Mouse (Mus musculus) adrenal gland, postnatal 14 days (tissue): ENCODE measurements at regions not wholly inside any gene's neighbourhood (a gene's known extent, or its start where the extent isn't known, plus 50 kb on each side); places are given as distances from the start of the nearest gene placed in this dataset.
"Not testable (repeated sequence)": the region's sequence is repeated elsewhere in the genome, so short reads cannot be mapped to it uniquely, and the experiment has no call there.

Experiments used
- DNase-seq: peaks from one replicate; pipeline ENCODE4 v3.0.0; 2021; ENCODE audit warnings: mixed read lengths

DNA sequence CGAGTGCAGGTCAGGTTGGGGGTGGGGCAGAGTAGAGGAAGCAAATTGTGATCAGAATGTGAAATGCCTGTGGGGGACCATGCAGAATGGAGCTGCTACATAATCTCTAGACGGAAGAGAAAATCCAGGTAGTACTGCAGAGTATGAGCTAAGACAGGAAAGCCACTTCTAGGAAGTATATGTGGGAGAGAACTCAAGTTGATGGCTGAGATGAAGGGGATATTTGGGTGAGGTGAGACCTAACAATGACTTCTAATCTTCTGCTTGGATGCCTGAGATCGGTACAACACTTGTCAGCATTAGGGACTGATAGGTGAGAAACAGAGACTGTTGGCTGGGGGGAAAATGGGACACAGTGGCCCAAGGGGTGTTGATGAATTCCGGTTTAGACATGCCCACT, 81.4 kb upstream of the Cpsf6 start:
- DNase-seq: no peak

DNA sequence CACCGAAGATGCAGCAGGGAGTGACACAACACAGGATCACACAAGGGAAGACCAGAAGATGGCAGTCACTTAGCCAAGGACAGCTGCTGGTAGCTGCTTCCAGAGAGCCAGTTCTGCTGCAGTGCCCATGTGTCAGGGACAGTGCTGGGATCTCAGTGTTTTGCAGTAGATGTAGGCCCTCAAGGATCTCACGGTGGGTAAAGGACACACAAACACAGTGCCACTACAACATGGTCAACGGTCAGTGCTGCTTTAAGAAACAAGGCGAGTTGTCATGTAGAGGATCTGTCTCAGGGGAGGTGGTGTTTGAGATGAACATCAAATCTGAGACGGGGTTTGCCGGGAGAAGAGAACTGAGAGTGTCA, 80.5 kb upstream of the Cpsf6 start:
- DNase-seq: no peak

DNA sequence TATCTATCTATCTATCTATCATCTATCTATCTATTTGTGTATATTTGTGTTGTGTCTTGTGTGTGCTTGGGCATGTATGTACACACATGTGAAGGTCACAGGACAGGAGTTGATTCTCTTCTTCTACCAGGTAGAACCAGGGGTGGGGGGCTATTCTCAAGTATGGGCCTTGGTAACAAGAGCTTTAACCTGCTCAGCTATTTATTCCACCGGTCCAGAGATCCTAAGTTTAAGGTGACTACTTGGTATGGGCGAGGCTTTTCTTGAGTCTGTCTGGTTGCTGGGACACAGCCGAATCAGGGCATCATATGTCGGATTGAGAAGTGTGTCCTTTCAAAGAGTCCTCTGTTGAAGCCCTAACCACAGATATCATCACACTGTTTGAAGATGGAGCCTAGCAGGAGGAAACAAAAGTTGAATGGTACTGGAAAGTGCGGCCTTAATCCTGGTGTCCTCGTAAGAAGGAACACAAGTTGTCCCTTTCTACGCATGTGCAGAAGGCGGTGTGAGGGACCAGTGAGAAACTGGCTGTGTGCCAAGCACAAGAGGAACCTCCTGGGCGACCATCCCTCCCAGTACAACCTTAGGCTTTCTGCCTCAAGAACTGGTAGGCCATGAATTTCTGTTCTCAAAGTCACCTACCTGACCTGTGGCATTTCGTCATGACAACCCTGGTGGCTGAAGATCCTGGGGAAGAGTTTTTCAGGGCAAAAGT, 80.0 kb upstream of the Cpsf6 start:
- no peak for DNase-seq

DNA sequence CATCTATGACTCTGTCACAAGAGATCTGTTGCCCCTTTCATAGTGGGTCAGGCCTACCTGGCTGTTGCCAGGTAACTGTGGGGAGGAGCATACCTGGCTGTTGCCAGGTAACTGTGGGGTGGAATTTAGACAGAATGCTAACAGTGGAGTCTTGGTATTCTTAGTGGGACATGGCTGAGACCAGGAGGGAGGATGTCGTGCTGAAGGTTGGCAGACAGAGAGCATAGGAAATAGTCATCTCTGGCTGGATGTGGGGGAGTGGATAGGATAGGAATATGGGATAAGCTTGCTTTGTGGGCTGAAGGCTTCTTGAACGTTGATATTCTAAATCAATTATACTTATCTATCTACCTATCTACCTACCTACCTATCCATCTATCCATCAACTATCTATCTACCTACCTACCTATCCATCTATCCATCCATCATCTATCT, 79.2 kb upstream of the Cpsf6 start:
- no peak for DNase-seq

DNA sequence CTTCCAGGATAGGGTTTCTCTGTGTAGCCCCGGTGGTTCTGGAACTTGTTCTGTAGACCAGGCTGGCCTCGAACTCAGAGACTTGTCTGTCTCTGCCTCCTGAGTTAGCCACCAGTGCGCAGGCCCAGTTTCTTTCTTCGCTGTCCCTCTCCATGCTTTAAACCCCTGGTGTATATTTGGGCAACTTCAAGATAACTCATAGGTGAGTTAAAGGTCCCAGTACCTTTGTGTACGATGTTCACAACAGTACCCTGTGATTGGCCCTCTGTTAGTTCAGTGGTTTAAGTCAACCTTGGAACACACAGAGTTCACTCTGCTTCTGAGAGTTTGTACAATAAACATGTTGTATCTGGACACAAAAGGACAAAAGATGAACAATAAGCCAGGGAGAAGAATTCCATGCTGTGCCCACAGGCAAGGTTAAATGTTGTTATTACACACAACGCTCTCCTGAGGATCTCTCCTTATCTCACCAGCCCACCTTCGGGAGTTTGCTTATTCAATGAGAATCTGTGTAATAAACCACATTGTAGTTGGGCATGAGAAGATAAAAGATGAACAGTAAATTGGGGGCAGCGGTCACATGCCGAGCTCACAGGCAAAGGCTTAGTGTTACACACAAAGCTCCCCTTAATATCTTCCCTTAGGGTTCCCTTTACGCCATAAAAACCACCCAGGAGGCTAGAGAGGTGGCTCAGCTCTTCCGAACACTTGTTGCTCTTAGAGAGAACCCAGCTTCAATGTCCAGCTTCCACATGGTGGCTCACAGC, 78.6 kb upstream of the Cpsf6 start:
- no peak for DNase-seq

DNA sequence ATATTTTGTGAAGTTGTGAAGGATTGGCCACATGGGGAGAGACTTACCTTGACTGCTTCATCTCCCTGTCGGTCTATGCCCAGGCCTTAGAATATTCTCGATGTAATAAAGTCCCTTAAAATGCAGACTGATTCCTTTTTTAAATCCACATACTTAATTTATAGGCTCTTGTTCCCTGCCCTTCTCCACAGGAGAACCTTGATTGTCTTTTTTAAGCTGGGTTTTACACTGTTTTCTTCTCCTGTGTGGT, 77.8 kb upstream of the Cpsf6 start:
- no peak for DNase-seq

DNA sequence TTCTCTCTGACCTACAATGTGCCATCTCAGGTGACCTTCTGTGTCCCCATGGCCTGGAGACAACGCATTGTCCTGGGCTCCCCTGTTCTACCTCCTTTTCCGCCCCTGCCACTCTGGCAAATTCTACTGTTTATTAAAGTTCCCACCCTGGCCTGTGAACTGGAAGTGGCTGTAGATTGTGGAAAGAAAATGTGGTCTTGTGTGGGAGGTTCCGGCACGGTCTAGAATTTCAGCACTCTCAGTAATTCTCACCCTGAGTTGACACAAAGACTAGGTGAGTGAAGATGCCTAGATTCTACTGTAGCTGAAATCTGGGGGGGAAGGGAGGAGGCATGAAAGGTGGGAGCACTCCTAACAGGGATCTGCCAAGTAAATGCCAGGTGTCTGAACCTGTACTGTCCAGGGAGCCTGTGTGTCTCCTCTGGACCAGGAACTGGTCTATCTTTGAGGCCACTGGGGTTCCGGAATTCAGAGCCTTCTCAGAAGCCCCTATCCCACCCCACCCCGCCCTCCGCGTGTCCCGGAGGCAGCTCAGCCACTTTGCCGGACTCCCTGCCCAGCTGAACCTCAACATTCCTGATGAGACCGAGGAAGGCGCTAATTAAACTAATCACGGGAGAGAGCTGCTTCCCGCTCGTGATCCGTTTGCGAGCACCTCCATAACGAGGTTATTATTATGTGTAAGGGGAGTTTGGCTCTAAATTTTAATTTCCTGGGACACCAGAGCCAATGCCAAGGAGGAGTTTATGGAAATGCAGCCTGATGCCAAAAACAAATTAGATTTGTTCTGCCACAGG, 77.3 kb upstream of the Cpsf6 start:
- DNase-seq: no peak

DNA sequence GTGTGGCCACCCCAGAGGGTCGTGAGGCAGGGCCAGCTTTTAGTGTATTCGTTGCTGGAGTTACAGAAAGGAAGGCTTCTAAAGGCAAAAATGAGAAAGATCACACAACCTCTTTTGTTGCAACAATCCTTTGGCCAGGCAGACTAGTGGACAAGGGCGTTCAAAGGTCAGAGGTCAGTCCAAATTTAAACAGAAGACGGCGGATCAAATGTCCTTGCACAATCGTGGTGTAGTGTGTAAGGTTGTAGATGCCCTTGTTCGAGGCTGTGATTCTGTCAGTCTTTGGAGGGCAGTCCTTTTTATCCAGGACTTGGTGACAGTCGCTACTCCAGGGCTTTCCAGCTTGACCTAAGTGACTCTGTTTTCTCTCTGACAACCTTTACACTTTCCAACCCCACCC, 76.6 kb upstream of the Cpsf6 start:
- no peak for DNase-seq

DNA sequence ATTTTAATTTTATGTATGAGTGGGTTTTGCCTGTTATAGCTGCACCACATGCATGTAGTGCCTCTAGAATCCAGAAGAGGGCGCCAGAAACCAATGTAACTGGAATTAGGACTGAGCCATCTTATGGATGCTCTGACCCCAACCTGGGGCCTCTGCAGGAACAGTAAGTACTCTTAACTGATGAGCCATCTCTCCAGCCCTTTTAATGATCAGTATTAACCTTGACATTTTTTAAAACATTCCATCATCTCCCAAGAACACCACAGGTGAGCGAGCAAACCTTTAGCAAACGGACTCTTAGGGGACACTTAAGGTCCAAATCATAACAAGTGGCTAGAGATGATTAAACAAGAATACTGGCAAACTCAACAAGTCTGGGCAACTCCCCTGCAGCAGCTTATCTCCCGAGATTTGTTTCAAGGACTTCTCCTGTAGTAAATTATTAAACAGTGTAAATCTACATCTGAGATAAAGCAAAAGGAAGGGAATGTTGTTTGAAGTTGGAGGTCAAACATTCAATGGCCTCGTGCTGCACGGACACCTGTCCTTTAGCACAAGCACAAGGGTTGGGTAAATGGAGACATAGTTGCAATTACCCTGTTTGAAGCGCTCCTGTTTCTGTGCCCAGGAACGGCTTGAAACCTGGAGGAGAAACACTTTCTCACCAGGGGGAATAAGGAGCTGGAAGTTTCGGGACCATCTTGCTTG, 75.9 kb upstream of the Cpsf6 start:
- peak; percentile 81 for DNase-seq

DNA sequence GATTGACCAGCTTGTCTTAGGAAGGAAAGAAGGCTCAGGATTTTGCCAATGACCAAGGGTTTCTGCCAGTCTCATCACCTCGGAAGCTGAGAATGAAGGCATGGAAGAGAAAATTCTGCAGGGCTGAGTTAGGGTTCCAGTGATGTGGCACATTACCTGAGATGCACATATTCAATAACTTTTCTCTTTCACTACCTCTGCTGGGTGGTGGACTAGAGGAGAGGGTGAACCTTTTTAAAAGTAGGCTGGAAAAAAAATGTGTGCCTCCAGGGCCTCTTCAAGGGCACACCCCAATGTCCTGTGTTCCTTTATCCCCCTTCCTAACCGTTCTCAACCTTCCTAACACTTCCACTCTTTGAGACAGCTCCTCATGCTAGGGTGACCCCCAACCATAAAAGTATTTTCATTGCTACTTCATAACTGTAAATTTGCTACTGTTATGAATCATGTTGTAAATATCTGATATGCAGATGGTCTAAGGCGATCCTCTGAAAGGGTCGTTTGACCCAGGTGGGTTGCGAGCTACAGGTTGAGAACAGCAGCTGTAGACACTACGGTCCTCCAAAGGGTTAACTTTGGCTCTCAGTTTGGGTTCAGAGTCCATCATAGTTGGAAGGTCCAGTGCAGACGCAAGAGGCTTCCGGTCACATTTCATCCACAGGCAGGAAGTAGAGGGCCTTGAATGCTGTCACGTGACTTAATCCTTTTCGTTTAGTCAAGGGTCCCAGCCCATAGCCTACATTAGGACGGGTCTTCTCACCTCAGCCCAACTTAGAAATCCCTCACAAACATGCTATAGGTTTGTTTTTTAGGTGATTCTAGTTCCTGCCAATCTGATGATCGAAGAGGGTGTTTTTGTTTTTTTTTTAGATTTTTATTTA, 75.1 kb upstream of the Cpsf6 start:
- DNase-seq: no peak

DNA sequence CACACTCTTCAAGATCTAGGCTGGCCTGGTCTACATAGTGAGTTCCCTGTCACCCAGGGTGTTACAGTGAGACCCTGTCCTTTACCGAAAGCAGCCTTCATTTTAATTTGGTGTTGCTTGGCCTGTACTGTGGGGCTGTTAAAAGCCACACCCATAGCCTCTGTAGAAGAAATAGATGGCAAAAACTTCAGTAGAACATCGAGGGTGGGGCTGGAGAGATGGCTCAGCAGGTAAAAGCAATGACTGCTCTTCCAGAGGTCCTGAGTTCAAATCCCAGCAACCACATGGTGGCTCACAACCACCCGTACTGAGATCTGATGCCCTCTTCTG, 74.3 kb upstream of the Cpsf6 start:
- no peak for DNase-seq

DNA sequence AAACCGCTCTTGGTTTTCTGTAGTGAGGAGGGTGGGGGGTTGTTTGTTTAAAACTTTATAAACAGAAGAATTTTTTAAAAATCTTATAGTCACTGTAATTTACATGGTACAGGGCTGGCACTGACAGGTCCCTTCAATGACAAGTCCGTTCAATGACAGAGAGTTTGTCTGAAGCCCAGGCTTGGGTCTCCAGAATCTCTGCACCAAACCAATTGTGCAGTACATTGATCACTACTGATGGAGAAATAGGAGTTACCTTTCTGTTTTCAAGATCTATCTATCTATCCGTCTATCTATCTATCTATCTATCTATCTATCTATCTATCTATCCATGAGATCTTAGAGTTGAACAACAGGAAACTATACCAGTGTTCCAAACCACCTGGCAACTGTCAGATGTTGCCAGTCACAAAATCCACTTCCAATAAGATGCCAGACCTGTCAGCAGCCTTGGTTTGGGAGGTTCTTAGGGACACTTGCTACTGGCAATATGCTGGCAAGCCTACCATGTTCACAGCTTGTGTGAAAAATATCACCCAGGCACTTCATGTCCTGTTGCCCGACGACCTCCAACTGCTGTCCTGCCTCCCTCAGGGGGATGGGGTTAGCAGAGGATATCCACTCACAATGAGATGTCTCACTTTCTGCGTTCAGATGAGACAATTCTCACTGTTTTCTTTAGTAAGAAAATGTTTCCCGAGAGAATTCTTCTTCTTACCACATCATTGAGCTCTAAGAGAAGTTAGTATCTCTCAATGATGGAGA, 73.8 kb upstream of the Cpsf6 start:
- DNase-seq: no peak

DNA sequence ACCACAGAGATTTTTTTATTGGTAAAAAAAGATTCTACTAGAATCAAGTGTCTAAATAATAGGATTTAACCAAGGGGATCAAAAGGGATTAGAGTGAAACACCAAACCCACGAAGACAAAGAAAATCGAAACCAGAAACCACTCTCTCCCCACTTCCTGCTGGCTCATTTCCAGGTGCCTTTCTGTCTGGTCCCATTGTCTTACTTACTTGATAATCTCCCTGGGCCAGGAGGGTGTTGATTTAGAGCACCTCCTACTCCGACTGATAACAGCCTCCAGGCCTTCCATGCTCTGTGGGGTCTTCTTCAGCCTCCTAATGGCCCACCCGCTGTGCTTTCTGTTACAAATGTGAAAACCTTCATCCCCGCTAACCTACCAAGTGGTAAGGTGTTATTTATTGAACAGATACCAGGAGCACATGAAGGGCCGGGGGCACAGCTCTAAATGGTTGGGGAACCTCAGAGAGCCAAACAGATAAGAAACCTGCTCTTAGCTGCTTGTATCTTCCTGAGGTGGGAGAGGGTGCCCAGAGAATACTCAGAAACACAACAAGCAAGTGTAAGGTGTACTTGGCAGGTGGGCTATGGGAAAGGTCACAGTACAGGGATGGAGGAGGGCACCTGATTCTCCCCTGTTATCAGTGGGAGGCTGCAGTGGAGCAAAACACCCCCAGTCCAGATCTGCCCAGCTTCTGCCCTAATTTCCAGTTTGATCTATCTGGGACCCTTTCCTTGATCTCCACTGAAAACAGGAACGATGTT, 72.6 kb upstream of the Cpsf6 start:
- peak; percentile 62 for DNase-seq

DNA sequence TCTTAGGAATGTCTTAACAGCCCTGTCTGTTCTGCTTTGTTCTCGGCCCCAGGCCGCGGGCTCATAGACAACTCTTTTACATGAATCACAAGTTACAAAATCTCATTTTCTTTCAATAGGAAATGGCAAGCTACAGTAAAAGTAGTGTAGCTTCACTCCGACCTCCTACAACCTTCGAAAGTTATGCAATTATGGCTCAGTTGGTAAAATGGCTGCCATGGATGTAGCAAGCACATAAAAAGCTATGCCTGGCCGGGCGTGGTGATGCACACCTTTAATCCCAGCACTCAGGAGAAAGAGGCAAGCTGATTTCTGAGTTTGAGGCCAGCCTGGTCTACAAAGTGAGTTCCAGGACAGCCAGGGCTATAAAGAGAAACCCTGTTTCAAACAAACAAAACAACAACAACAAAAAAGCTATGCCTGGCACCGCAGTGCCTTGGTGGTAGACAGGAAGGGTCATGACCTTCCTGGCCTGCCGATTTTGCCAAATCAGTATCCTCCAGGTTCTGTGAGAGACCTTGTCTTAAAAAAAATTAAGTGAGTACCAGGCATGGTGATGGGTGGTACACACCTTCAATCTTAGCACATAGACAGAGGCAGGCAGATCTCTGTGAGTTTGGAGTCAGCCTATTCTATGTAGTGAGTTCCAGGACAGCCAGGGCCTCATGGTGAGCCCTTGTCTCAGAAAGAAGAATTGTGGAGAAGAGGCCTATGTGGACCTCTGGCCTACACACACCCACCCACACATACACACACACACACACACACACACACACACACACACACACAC, 71.8 kb upstream of the Cpsf6 start:
- DNase-seq: no peak

DNA sequence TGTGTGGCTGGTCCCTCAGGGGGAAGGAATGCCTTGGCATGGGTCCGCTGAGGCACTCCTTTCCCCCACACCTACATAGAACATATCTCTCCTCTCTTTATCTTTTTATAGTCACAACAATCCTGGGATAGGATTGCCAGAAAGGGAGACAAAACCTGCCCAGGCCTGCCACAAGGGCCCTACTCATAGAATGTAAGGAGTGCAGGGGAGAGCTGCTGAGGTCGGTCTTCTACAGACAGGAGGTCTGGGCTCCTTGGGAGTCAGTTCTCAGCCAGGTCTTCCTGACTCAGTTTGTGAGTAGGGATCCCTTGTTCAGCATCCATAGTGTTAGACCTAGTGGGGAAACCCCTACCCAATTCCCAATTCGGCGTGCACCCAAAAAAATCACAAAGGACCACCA, 70.8 kb upstream of the Cpsf6 start:
- DNase-seq: no peak

DNA sequence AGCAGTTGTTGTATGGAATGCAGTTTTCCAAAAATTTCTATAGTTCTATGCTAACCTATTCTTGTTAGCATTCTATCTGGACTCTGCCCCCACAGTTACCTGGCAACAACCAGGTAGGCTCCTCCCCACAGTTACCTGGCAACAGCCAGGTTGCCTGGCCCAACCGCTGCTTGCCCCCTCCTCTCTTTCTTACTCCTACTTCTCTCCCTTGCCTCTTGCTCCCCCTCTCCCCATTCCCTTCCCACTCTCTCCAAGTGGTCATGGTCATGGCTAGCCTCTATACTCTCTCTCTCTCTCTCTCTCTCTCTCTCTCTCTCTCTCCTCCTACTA, 70.4 kb upstream of the Cpsf6 start:
- DNase-seq: no peak

DNA sequence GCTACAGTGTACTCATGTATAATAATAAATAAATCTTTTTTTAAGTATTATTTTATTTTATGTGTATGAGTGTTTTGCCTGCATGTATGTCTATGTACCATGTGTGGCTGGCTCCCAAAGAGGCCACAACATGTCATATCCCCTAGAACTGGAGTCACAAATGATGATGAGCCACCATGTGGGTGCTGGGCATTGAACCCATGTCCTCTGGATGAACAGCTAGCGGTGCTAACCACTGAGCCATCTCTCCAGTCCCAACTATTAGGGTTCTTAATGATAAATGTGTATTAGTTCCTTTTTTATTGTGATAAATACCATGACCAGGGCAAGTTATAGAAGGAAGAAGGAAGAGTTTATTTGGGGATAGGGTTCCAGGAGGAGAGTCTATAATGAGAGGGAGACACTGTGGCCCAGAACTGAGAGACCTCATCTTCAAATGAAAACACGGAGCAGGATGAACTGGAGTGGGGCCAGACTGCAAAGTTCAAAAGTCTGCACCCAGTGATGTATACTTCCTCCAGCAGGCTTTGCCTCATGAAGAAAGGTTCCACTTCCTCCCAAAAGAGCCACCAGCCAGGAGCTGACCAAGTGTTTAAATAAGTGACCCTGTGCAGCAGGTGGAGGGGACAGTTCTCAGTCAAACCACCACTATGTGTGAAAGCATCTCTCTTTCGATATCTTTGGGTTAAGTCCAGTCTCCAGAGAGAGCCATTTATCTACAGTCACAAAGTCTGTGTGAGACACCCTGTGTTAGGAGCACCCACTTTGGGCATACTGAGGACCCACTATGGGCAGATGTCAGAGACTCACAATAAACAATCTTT, 69.8 kb upstream of the Cpsf6 start:
- DNase-seq: no peak

DNA sequence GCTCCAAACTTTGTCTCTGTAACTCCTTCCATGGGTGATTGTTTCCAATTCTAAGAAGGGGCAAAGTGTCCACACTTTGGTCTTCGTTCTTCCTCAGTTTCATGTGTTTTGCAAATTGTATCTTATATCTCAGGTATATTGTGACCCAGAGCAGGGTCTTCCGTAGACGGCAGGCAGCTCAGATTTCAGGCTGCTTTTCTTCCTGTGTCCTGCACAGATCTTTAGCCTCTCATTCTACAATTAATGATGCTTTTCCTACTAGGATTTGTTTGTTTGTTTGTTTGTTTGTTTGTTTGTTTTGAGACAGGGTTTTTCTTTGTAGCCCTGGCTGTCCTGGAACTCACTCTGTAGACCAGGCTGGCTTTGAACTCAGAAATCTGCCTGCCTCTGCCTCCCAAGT, 69.0 kb upstream of the Cpsf6 start:
- not testable (repeated sequence) for DNase-seq

DNA sequence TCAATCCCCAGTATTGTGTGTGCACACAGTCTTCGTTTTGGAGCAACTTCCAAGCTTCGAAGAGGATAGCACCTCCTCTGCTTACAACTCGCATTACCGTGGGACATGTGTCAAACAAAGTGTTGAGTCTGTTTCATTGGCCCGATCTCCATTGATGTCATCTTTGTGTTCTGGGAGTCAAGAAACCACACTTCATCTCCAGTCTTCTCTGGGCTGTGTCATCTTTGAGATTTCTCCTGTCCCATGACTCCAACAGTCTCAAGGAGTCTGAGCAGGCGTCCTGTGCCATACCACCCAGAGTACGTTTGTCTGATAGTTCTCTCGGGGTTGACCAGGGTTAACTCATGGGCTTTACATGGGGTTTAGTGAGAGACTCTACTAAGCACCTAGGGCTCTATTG, 67.8 kb upstream of the Cpsf6 start:
- no peak for DNase-seq
